Mouse (Mus musculus) c-Kit-positive CD71-negative TER-119-negative erythroid progenitor cells, embryonic 14.5 days (primary cell): Measurements from ENCODE around the gene Zmym6.
"Not testable (repeated sequence)": the region's sequence is repeated elsewhere in the genome, so short reads cannot be mapped to it uniquely, and the experiment has no call there.

ENCODE experiments used
- DNase-seq: peaks from one replicate; pipeline ENCODE4 v3.0.0-alpha.2; 2013; ENCODE audit warnings: low read depth

Gene Zmym6

GRCm38 (mm10) chr4:127076875-127077548 is at the start of gene Zmym6:
Gene Zmym6 (plus strand): TSS chr4:127077383.
- peak; percentile 78 for DNase-seq

DNA sequence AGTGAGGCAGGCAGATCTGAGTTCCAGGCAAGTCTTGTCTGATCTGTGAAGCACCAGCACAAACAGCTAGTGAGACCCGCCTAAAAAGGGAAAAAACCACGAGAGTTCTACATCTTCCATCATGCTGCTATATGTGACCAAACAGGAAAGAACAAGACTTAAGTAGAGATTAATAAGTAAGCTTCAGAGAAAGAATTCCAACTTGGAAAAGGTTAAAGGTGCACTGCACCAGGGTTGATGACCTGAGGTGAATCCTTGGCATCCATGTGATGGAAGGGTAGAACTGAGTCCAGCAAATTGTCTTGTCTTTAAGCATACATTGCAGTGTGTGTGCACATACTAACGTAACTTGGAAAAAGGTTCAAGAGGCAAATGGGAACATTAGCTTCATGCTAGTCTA is 40.0 kb upstream of the Zmym6 start:
- no peak for DNase-seq

GRCm38 (mm10) chr4:127037908-127038827 is 39.0 kb upstream of the Zmym6 start:
- no peak for DNase-seq

GRCm38 (mm10) chr4:127038828-127039349 is 38.3 kb upstream of the Zmym6 start:
- DNase-seq, result no peak

DNA sequence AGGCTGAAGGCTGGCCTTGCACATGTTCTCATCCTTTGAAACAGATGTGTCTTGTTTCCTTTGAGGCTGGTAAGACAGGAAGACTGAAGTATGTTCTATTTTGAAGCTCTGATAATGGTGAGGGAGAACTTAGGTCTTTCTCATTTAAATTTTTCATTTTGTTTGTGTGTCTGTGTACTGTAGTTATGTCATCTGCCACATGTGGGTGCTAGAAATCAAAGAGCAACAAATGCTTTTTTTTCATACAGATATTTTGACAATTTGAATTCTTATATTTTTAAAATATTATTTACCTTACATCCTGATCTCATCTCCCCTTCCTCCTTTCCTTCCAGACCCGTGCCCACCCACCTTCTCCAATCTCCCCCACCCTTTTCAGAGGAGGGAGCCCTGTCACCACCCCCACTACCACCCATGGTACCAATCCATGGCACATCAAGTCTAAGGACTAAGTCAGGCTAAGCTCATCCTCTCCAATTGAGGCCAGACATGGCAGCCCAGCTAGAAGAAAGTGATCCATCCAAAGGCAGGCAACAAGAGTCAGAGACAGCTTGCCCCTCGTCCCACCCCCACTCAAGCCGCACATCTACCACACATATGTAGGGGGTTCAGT is 37.2 kb upstream of the Zmym6 start:
- no peak for DNase-seq

DNA sequence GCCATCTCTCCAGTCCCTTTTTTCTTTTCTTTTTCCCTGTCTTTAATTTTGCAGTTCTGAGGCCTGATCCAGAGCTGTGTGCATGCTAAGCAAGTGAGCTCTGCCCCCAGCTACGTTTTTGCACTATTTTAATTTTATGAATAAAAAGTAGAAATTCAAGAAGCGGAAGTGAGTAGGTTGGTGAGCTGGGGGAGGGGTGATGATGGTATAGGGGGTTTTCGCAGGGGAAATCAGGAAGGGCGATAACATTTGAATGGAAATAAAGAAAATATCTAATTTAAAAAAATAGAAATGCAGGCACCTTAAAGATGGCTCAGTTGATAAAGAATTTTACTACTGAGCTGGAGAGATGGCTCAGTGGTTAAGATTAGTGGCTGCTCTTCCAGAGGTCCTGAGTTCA is 33.6 kb upstream of the Zmym6 start:
- no peak for DNase-seq

DNA sequence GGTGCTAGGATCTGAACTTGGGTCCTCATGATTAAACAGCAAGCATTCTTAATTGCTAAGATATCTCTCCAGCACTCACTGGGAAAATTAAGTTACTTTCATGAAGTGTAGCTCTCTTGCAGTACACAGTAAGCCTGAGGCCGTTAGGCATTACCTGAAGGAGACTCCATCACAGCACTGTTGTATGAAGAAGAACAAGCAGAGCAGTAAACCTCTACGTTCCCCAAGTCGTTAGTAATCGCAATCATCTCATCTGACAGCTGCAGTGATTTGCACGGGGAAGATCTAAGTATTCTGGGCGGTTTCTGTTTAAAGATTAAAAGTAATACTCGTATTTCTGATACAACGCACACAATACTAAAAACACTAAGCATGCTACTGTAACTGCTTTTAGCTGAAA is 26.1 kb upstream of the Zmym6 start:
- no peak for DNase-seq

DNA sequence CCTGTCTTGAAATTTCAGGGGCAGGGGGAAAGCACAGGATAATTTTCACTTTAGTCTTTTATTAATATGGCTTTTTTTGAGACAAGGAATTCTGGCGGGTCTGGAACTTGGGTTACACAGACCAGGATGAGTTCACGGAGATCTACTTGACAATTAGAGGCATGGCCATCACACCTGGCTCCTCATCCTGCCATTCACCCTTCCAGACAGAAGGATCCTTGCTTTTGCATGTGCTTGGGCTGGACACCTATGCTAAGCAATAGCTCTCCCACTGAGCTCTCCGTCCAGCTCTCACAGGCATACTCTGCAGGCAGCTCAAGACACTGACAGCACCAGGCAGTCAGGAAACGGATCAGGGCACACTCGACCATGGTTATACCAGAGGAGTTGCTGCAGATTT is 24.1 kb upstream of the Zmym6 start:
- no peak for DNase-seq

DNA sequence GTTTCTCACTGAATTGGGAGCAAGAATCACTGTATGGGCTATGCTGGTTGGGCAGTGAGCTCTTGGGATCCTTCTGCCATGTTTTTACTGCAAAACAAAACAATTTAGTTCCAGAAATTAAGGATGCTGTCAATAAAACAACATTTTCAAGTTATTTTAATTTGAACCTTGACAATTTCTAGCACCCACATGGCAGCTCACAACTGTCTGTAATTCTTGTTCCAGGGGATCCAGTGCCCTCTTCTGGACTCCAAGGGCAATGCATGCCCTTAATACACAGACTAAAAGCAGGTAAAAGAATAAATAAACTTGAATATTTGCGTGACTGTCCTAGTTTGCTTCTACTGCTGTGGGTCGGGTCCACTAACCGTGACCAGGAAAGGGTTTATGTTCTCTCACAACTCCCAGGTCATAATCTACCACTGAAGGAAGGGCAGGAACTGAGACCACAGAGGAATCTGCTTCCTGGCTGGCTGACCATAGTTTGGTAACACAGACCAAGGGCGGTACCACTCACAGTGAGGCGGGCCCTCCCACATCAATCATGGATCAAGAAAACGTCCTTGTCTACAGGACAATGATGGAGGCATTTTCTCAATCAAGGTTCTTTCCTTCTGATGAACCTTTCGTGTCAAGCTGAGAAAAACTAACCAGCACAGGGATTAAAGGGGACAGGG is 22.5 kb upstream of the Zmym6 start:
- no peak for DNase-seq

DNA sequence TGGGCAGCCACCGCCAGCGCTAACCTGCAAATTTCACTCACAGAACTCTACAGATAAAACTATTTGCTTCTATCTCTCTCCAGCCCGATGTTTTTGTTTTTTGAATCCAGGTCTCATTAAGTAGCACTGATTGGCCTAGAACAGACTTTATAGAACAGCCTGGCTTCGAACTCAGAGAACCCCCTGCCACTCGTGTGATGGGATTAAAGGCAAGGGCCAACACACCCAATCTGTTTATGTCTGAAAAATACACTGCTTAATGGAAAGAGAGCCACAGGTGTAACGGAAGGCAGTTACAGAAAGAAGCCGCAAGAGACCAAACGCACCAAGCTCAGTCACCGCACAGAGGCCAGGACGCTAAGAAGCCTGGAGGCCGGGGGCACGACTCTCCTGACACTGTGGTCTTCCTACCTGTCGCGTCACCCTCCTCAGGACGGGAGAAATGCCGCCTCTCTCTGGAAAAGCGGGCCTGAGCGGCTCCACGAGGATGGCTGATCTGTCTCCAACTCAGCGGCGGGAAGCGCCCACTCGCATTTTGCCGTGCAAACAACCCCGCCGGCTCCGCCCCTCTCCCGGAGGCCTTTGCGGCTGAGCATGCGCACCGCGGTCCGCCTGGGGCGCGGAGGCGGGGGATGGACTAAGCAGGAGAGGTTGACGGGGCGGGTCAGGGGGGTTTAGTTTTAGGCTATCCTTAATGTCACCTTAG is 16.4 kb upstream of the Zmym6 start, which contains the start of gene Zmym1:
Zmym1 (minus strand) TSS at position 568 of the 706 bp plus-strand sequence.
- DNase-seq, result peak; percentile 75

- DNase-seq, result no peak
These were observed 13.1 kb upstream of the Zmym6 start for GRCm38 (mm10) chr4:127064051-127064450.

GRCm38 (mm10) chr4:127074915-127075314 is 2.3 kb upstream of the Zmym6 start:
- DNase-seq, result no peak

DNA sequence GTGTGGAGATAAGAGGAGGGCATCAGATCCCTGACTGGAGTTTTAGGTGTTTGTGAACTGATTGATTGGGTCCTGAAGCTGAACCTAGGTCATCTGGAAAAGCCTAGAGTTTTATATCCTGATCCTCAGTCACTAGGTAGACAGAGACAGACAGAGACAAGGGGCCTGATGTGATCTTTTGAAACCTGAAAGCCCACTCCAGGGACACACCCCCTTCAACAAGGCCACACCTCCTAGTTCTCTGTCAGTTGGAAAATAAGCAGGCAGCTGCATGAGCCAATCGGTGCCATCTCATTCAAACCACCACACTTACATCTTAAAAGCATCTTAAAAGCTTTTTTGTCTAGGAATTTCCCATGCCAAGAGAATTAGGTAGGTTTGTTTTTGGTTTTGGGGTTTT is 3.6 kb downstream of the Zmym6 start:
- no peak for DNase-seq

GRCm38 (mm10) chr4:127083131-127083530 is 5.9 kb downstream of the Zmym6 start:
- no peak for DNase-seq

- DNase-seq, result no peak
These were observed 8.6 kb downstream of the Zmym6 start for GRCm38 (mm10) chr4:127085761-127086160.

DNA sequence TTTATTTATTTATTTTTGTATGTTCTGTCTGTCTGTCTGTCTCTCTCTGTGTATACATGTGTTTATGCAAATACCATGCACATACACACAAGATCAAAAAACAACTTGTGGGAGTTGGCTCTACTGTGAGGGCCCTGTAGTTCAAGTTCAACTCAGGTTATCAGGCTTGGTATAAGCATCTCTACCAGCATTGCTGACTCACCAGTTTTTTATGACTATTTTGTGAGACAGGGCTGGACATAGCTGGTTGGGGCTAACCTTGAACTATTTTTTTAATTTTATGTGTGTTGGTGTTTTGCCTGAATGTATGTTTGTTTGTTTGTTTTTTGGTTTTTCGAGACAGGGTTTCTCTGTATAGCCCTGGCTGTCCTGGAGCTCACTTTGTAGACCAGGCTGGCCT is 14.0 kb downstream of the Zmym6 start:
- no peak for DNase-seq

GRCm38 (mm10) chr4:127095090-127095489 is 17.9 kb downstream of the Zmym6 start:
- DNase-seq, result no peak

GRCm38 (mm10) chr4:127099552-127099951 is 22.4 kb downstream of the Zmym6 start:
- DNase-seq, result not testable (repeated sequence)

DNA sequence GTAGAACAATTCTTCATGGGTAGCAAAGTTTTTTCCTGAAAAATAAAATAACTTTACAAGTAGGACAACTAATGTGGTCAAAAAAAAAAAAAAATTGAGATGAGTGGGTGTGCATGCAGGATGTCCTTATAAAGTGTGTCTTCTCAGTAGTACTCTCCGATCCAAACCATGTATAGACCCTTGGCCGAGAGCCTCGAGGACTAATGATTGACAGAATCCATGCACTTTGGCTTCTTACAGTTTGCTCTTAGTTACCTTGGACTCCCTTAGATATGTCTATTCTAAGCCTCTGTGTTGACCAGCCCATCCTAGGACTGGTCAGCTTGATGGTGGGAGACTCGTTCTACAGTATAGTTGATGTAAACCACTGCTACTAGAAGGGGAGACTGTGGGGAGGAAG is 30.4 kb downstream of the Zmym6 start:
- no peak for DNase-seq

DNA sequence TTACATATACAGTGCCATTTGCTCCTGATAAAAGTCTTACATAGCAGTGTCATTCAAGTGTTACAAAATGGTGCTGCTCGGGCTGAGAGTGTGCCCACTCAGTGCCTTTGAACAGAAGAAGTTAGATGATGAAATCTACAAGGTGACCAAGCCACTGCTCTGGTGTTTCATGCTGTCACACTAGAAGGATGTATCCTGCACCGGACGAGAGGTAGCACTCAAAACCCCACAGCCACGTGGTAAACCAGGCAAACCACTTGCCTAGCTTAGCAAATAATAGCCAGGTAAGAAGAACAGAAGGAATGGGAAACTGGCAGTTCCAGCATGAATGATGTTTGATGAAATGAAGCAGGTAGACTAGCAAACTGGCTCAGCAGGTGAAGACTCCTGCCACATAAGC is 33.4 kb downstream of the Zmym6 start:
- no peak for DNase-seq

DNA sequence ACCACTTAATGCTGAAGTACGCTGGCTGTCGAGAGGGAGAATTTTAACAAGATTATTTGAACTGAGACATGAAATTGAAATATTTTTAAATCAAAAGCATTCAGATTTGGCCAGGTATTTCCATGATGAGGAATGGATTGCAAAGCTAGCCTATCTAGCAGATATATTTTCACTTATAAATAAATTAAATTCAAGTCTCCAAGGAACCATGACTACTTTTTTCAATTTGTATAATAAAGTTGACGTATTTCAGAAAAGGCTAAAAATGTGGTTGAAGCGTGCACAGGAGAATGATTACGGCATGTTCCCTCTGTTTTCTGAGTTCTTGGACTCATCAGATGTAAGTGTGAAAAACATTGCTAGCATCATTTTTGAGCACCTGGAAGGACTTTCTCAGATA is 46.2 kb downstream of the Zmym6 start, which contains the start of gene Tmem35b:
Tmem35b (plus strand) TSS at position 301 of the 400 bp plus-strand sequence.
- no peak for DNase-seq
